Mouse (Mus musculus) neural tube, embryonic 11.5 days (tissue): ENCODE data around the gene Pde3a. TPM values are rescaled to one million over a fixed set of nuclear protein-coding genes. Genes with fewer than 3 reads are reported as not detected.

ENCODE experiments used
- ATAC-seq: fragments of 200-750 bp; cut with Nextera tagmentation; 2 replicates; pipeline ENCODE4 v1.8.0; 2017; ENCODE audit warnings: moderate number of reproducible peaks, mild to moderate bottlenecking, moderate TSS enrichment, moderate library complexity; ENCODE audit not compliant: insufficient read depth, low FRiP score, low TSS enrichment
- DNase-seq: peaks from one replicate; pipeline ENCODE4 v3.0.0-alpha.2; 2015; ENCODE audit warnings: low spot score
- H3K27ac ChIP-seq: fragments of 300-500 bp; sonication (generic); 2 replicates; pipeline ENCODE4 v1.5.1; 2014; ENCODE audit warnings: low read depth, mild to moderate bottlenecking, low read length
- H3K27me3 ChIP-seq: fragments of 300-500 bp; sonication (generic); 2 replicates; pipeline ENCODE4 v1.6.1; 2014; ENCODE audit warnings: mild to moderate bottlenecking, low read length, mixed read lengths; ENCODE audit not compliant: control insufficient read depth, insufficient read depth
- H3K36me3 ChIP-seq: fragments of 300-500 bp; sonication (generic); 2 replicates; pipeline ENCODE4 v1.6.1; 2014; ENCODE audit warnings: mild to moderate bottlenecking, low read length, moderate library complexity, mixed read lengths; ENCODE audit not compliant: control insufficient read depth, insufficient read depth
- H3K4me1 ChIP-seq: fragments of 300-500 bp; sonication (generic); 2 replicates; pipeline ENCODE4 v1.6.1; 2014; ENCODE audit warnings: low read length, mixed read lengths; ENCODE audit not compliant: control insufficient read depth, insufficient read depth
- H3K4me2 ChIP-seq: fragments of 300-500 bp; sonication (generic); 2 replicates; pipeline ENCODE4 v1.6.1; 2014; ENCODE audit warnings: low read depth, mild to moderate bottlenecking, moderate library complexity
- H3K4me3 ChIP-seq: fragments of 300-500 bp; sonication (generic); 2 replicates; pipeline ENCODE4 v1.5.1; 2014; ENCODE audit warnings: low read depth, low read length
- H3K9ac ChIP-seq: fragments of 300-500 bp; sonication (generic); 2 replicates; pipeline ENCODE4 v1.6.1; 2014; ENCODE audit warnings: mild to moderate bottlenecking, low read length
- H3K9me3 ChIP-seq: fragments of 300-500 bp; sonication (generic); 2 replicates; pipeline ENCODE4 v1.6.1; 2016; ENCODE audit warnings: low read length; ENCODE audit not compliant: control insufficient read depth
- WGBS: fragments of 180-500 bp; shearing (Covaris S2); extraction: QIAGEN DNeasy Blood & Tissue Kit; methylation state at CpG from one replicate; pipeline ENCODE4 v1.1.7; 2014; 5-methylcytosine and 5-hydroxymethylcytosine counted together
- polyA plus RNA-seq: library from polyadenylated mRNA; unstranded; fragments of >200 nt; fragmentation: Nextera tagmentation; extraction: Ambion mirVana; gene quantifications from 2 replicates; pipeline ENCODE4 v1.2.1, GENCODE M21; 2014

Gene Pde3a
- polyA plus RNA-seq, 1 experiment from 2014 or later = 1.4 TPM

- ATAC-seq (no peak), DNase-seq (no peak)
- no peak overlapping the region for H3K4me3 ChIP-seq
- H3K9ac ChIP-seq = no peak overlapping the region
- no peaks in the 10 kb centered on the region for H3K36me3 ChIP-seq
- WGBS = 72% methylated on average over 6 of the region's 6 CpGs
- H3K9me3 ChIP-seq = no peaks in the 10 kb centered on the region
- no peak overlapping the region for H3K27ac ChIP-seq
- H3K27me3 ChIP-seq = no peaks in the 10 kb centered on the region
- H3K4me2 ChIP-seq = no peak overlapping the region
- no peaks in the 10 kb centered on the region for H3K4me1 ChIP-seq
Observed at GRCm38 (mm10) chr6:141232756-141233382, 16.2 kb upstream of the Pde3a start.

- WGBS = 86% methylated on average over 1 of the region's 1 CpGs
- ATAC-seq = no peak
Observed at GRCm38 (mm10) chr6:141241809-141242208, 7.3 kb upstream of the Pde3a start.

GRCm38 (mm10) chr6:141245089-141245488, 4.0 kb upstream of the Pde3a start:
- Histone ChIP-seq H3K9me3 (no peaks in the 10 kb centered on the region), H3K27ac (no peak overlapping the region), H3K4me3 (no peak overlapping the region), H3K27me3 (peaks cover 4% of the 10 kb centered on the region), H3K36me3 (no peaks in the 10 kb centered on the region), H3K4me1 (no peaks in the 10 kb centered on the region), H3K4me2 (no peak overlapping the region), H3K9ac (no peak overlapping the region)
- ATAC-seq (no peak), DNase-seq (no peak)
- WGBS = 85% methylated on average over 4 of the region's 4 CpGs

More at GRCm38 (mm10) chr6:141241809-141242208, 7.3 kb upstream of the Pde3a start:
- no peaks in the 10 kb centered on the region for H3K4me1 ChIP-seq
- H3K36me3 ChIP-seq = no peaks in the 10 kb centered on the region
- H3K4me3 ChIP-seq = no peak overlapping the region
- H3K27me3 ChIP-seq = no peaks in the 10 kb centered on the region
- H3K27ac ChIP-seq = no peak overlapping the region
- no peak for DNase-seq
- no peak overlapping the region for H3K4me2 ChIP-seq
- H3K9ac ChIP-seq = no peak overlapping the region
- no peaks in the 10 kb centered on the region for H3K9me3 ChIP-seq

GRCm38 (mm10) chr6:141246391-141246790, 2.7 kb upstream of the Pde3a start:
- H3K4me1 ChIP-seq = no peaks in the 10 kb centered on the region
- no peak overlapping the region for H3K4me3 ChIP-seq
- H3K9me3 ChIP-seq = no peaks in the 10 kb centered on the region
- H3K27ac ChIP-seq = no peak overlapping the region
- DNase-seq = no peak
- no peak for ATAC-seq
- WGBS = 66% methylated on average over 6 of the region's 6 CpGs
- no peak overlapping the region for H3K4me2 ChIP-seq
- H3K9ac ChIP-seq = no peak overlapping the region
- H3K36me3 ChIP-seq = no peaks in the 10 kb centered on the region
- H3K27me3 ChIP-seq = peaks cover 16% of the 10 kb centered on the region

DNA sequence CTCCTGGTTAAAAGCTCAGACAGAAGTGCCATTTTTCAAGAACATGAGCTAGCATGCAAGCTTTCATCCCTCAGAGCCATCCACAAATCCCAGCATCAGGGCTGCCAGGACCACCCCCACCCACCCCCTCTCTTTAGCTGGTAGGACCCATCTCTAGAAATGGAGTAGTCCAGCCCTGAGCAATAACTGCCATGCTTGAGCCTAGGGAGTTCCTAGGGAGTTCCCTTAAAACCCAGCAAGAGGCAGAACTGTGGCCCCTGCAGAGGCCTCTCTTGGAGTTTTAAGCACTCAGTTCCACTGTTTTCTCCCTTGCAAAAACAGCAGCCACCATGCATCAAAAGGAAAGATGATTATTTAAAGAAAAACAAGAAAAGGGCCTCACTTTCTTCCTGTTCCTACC, 988 bp upstream of the Pde3a start:
- Histone ChIP-seq H3K9me3 (no peaks in the 10 kb centered on the region), H3K27ac (no peak overlapping the region), H3K27me3 (peaks cover 16% of the 10 kb centered on the region), H3K36me3 (no peaks in the 10 kb centered on the region), H3K9ac (no peak overlapping the region), H3K4me1 (no peaks in the 10 kb centered on the region), H3K4me2 (no peak overlapping the region), H3K4me3 (no peak overlapping the region)
- DNase-seq (no peak), ATAC-seq (no peak)

GRCm38 (mm10) chr6:141249585-141250295, 671 bp downstream of the Pde3a start:
- 0% methylated on average over 44 of the region's 68 CpGs for WGBS
- Histone ChIP-seq H3K9ac (peak overlapping the region; percentile 35), H3K4me1 (no peaks in the 10 kb centered on the region), H3K27ac (no peak overlapping the region), H3K9me3 (no peaks in the 10 kb centered on the region), H3K36me3 (no peaks in the 10 kb centered on the region), H3K4me2 (peak overlapping the region; percentile 89), H3K27me3 (peaks cover 16% of the 10 kb centered on the region), H3K4me3 (peak overlapping the region; percentile 61)
- ATAC-seq = peak; percentile 85
- DNase-seq = peak; percentile 73

DNA sequence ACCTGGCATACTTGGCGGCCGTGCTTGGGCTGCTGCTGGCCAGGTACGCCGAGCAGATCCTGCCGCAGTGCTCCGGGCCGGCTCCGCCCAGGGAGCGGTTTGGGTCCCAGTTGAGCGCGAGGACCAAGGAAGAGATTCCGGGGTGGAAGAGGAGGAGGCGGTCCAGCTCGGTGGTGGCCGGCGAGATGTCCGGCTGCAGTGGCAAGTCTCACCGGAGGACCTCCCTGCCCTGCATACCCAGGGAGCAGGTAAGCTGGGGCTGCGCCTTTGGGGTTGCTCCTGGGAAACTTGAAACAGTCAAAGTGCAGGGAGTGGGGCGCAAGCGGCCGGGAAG, 1.2 kb downstream of the Pde3a start:
- no peaks in the 10 kb centered on the region for H3K36me3 ChIP-seq
- WGBS = 3% methylated on average over 22 of the region's 22 CpGs
- no peak overlapping the region for H3K27ac ChIP-seq
- no peaks in the 10 kb centered on the region for H3K9me3 ChIP-seq
- ATAC-seq (0 out of 2 replicates have a peak, but pooled peaks have one; percentile 5), DNase-seq (no peak)
- peak overlapping the region; percentile 89 for H3K4me2 ChIP-seq
- peaks cover 16% of the 10 kb centered on the region for H3K27me3 ChIP-seq
- no peaks in the 10 kb centered on the region for H3K4me1 ChIP-seq
- peak overlapping the region; percentile 35 for H3K9ac ChIP-seq
- H3K4me3 ChIP-seq = peak overlapping the region; percentile 61

DNA sequence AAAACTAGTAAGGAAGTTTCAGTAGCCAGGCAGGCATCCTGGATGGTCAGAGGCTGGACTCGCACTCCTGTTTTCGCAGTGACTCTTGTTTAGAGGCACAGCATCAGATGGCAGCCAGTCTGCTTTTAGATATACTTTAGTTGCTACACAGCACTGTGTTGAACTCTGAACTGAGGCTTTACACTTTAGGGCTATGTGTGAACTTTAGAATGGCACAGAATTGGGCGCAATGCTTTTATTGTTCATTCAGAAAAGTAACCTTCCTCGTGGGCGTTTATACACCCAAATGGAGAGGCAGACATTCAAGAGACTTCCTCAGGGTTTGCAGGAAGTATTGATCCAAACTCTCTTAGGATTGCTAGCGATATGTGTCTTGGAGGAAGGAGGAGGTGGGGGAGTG, 1.9 kb downstream of the Pde3a start:
- H3K27ac ChIP-seq = no peak overlapping the region
- H3K4me3 ChIP-seq = no peak overlapping the region
- ATAC-seq (no peak), DNase-seq (no peak)
- no peaks in the 10 kb centered on the region for H3K9me3 ChIP-seq
- H3K27me3 ChIP-seq = peaks cover 16% of the 10 kb centered on the region
- no peak overlapping the region for H3K4me2 ChIP-seq
- H3K4me1 ChIP-seq = no peaks in the 10 kb centered on the region
- WGBS = 52% methylated on average over 6 of the region's 6 CpGs
- no peak overlapping the region for H3K9ac ChIP-seq
- no peaks in the 10 kb centered on the region for H3K36me3 ChIP-seq

DNA sequence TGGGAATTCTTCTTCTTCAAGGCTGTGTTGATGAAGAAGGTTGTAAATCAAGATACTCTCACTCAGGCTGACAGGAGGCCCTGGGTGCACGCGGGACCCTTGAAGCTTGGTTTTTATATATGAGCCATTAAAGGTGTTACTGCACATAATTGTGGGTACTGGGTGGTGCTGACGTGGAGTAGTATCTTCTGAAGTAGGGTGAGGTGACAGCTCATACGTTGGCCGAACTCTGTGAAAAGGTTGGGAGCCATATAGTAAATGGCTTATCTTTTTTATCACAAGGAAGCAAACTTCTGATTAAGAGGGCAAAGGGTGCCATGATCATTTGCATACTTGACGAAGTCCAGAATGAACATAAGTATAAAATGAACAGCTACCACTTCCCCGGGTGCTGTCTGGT, 3.5 kb downstream of the Pde3a start:
- Histone ChIP-seq H3K36me3 (no peaks in the 10 kb centered on the region), H3K9ac (no peak overlapping the region), H3K9me3 (no peaks in the 10 kb centered on the region), H3K27ac (no peak overlapping the region), H3K27me3 (peaks cover 16% of the 10 kb centered on the region), H3K4me2 (no peak overlapping the region), H3K4me1 (no peaks in the 10 kb centered on the region), H3K4me3 (no peak overlapping the region)
- 84% methylated on average over 7 of the region's 7 CpGs for WGBS
- DNase-seq = no peak
- no peak for ATAC-seq
